Mouse (Mus musculus) frontal cortex, adult 2 months (tissue): ENCODE measurements around the gene Cry2. TPM values are rescaled to one million over a fixed set of nuclear protein-coding genes. Genes with fewer than 3 reads are reported as not detected.
"Not testable (repeated sequence)": the region's sequence is repeated elsewhere in the genome, so short reads cannot be mapped to it uniquely, and the experiment has no call there.

ENCODE experiments used
- DNase-seq, 2 experiments: peaks; one replicate each; pipeline ENCODE4 v3.0.0; 2022; ENCODE audit warnings: low spot score in 1 of 2; ENCODE audit errors: extremely low spot score in 1 of 2
- polyA plus RNA-seq: library from polyadenylated mRNA; depleted of rRNA; stranded (reverse); fragments of >200 nt; gene quantifications from 2 replicates; pipeline ENCODE4 v1.2.3, GENCODE M21; 2012; rRNA removed

Cry2 gene
- polyA plus RNA-seq, result 94.1 and 100 TPM in 2 replicates

DNA sequence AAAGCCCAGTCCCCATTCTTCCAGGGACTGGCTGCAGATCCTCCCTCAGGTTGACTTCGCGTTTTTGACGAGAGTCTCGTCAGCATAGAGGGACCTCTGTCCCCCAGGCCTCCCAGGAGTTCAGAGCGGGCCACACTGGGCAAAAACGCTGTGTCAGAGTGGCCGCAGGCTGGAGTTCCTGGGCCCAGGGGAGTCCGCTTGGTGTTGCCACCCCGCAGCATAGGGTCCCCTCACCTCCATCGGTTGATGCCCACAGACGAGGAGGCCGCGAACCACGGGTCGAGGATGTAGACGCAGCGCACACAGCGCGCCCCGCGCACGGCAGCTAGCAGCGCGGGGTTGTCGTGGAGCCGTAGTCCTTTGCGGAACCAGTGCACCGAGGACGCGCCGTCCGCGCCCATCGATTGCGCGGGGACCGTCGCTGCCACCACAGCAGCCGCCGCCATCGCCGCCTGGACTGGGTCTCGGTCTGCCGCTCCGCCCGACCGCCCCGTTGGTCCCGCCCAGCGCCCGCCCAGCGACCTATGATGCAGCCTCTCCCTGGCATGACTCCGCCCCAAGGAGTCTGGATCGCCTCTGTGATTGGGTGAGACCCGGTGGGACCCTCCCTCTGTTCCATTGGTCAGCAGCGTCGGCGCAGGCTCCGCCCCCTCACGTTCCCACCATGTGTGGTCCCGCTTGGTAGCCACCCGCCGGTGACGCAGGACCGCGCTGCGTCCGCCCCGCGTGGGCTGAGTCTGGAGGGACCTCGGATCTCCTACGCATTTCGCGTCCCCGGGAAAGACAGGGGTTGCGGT is at the start of gene Cry2:
TSS of gene Cry2 (minus strand) at position 466 of the 797 bp plus-strand sequence.
- DNase-seq, result peak; percentile 97 to 99

DNA sequence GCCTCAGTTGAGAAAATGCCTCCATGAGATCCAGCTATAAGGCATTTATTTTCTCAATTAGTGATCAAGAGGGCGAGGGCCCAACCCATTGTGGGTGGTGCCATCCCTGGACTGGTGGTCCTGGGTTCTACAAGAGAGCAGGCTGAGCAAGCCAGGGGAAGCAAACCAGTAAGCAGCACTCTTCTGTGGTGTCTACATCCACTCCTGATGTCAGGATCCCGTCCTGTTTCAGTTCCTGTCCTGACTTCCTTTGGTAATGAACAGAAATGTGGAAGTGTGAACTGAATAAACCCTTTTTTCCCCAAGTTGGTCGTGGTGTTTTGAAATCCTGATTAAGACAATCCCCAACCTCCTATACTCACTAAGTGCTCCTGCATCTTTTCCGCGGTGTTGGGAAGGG is 49.7 kb upstream of the Cry2 start:
- no peak for DNase-seq

DNA sequence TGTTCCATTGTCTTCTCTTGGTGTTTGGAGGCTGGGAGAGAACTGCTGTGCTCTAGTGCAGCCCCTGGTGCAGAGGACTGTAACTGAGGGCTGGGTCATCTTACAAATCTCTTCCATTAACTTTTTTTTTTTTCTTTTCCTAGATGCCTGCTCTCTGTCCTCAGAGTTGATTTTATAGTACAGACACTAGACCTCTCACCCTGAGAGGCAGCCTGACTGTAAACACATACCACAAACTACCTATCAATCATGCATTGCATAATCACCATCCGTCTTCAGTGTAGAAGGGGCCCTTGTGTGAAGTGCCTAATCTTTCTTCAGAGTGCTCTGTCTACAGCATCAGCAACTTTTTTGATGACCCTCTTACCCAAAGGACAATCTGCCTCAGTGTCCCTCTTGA is 48.7 kb upstream of the Cry2 start:
- no peak for DNase-seq

DNA sequence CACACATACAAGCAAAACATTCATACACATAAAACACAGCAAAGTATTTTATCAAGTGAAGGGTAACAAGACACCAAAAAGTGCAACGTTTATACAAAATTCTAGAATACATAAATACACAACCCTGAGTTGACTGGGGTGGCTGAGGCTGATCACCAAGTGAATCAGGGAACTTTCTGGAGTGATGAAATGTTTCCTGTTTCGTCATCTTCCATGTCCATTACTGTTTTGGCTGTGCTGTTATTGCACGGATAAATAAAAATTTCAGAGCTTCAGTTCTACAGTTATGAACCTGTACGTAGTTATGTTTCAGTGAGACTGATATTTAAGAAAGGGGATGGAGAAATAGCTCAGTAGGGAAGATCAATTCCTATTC is 44.5 kb upstream of the Cry2 start:
- DNase-seq, result no peak

DNA sequence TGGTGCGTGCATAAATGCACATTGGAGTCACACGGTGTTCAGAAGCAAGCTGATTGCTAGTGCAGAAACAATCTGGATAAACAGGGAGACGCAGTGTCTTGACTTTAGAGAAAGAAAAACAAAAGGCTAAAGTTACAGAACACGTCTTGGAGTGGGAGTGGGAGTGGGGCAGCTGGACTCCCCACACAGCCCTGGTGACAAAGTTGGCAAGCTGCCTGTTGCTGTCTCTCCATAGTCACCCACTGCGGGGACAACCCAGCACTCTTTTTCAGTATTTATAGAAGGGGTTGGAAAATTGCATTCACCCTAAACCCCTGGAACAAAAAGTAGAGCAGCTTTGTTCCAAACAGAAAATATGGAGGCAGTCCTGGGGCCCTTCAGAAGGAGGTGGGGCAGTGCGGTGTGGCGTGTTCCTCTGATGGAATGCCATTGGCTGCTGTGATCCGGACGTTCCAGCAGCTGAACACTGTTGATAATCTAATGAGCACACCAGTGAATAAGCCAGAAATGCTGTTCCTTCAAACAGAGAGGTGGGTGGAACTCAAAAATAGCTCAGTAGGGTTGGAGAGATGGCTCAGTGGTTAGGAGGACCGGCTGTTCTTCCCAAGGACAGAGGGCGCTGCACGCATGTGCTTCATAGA is 43.9 kb upstream of the Cry2 start:
- no peak for DNase-seq

DNA sequence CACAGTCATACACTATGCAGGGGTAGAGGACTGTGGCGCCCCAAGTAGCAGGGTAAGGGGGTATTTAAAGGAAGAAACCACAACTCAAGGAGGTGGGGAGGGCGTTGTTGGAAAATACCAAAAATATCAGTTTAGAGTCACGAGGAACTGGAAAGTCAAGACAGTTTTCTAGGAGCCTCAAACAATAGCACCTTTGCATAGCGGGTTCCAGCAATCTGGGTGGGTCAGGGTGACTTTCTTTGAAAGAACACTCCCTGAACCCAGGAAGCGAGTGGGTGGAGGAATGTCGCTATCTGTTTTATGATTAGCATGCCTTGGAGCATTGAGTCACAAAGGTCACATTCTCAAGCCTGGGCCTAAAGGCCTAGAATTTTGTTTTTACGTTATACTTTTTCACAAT is 42.7 kb upstream of the Cry2 start:
- DNase-seq, result not testable (repeated sequence)

DNA sequence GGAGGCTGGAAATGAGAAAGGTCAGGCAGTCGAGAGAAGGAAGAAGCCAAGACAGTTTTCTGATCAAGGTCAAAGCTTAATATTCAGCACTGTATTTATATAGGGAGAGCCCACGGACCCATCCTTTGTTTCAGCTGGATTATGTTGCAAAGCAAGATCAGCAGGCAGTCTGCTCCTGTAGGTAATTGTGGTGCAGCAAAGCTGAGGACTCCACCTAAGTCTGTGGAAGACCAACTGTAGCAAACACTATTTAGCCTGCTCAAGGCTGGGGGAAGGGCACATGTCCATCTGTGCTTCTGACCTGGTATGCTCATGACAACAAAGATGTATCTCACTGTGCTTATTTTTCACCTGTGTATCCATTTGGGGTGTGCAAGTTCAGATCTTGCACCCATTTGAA is 41.9 kb upstream of the Cry2 start:
- DNase-seq, result no peak

DNA sequence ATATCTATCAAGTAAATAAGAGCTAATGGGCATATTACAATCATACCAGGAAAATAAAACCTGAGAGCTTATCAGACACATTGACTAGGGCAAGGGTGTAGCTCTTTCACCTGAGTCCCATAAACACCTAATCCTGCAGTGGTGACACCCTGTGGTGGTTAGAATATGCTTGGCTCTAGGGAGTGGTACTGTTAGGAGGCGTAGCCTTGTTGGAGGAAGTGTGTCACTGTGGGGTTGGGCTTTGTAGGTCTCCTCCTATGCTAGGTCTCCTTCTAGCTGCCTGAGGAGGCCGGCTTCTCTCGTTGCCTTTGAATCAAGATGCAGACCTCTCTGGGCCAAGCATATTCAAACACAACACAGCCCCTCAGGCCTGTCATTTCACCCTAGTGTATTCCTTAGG is 41.1 kb upstream of the Cry2 start:
- no peak for DNase-seq

DNA sequence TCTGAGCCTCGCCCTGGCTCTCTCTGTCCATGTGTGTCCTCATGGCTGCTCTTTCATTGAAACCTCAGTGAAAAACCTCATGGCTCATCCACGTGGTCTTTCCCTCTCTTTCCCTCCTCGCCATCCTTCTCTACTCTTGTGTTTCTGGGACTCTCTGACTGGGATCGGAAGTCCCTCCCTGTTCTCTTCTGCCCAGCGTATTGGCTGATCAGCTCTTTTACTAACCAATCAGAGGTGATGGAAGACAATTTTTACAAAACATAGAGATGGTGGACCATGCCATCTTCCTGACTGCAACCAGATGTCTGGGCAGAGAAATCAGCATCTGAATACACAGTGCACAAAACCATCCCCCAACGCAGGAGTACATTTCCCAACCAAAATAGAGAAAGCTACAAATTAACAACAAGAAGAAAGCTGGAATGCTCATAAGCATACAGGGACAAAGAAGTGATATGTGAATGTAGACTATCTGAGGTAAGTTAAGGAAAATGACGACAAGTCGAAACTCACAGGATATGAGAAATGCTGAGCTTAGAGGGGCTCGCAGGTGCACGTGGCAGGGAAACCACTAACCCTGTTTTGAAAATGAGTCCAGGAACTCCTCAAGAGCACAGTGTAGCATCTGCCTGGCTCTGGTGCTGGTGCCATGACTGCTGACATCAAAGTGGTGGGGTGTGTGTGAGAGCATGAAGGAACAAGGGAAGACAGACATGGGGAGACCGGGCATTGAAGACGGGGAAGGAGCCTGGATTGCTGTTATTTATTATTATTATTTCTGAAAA is 38.2 kb upstream of the Cry2 start:
- no peak for DNase-seq

DNA sequence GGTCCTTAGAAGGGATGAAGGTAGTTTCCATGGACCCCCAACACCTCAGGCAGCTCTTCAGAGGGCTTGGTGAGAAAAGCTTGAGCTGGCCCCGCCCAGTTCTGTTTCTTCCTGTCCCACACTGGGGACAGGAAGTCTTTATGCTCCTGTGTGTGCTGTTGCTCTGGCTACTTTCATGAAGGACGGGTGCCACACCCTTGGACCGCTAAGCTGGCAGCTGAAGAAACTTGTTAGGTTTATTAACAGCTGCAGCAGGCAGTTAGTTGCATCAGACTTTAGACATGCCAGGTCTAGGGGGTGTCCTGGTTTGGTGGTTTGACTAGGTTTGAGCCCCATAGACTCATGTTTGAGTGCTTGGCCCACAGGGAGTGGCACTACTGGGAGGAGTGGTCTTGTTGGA is 30.8 kb upstream of the Cry2 start:
- no peak for DNase-seq

DNA sequence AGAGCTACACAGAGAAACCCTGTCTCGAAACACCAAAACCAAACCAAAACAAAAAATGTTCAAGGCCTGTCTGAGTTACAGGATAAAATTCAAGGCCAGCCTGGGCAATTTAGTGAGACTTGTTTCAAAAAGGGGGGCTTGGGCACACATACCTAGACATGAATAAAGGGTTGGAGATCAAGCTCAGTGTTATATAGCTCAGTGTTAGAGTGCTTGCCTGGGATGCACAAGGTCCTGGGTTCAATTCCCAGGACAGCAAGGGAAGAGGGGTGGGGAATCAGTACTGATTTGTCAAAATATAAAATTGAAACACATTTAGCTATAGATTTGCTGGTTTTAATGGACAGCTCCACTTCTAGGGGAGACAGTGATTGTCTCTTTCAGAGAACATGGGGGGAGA is 27.4 kb upstream of the Cry2 start:
- DNase-seq, result no peak

DNA sequence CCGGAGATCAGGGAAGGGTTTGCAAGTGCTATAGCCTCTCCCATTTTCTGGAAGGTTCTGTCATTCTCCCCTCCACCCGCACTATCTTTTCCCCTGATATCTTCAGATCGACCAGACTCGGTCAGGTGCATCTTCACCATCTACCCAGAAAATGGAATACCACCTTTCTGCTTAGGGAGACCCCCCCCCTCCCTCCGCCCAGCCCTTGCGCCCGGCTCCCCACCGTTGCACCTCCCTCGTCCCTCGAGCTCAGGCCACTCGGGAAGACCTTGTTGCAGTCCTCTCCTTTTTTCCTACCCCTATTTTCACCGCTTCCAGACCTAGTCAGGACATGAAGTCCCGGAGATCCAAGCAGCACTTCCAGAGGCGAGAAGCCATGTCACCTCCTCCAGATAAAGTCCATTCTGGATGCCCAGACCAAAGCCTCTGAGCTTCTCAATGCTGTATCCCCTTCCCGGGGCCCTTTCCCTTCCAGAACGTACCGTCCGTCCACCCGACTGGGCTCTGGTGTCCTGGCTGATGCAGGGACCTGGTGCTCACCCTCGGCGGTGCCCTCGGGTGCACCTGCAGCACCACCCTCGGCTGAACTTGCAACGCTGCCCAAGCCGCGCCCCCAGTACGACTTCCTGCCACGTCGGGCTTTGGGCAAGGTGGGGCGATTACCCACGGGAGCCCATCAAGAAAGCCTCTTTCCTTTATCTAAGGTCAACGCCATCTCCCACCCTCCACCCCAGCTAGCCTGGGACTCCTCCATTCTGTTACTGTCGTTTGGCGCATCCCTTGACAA is 26.3 kb upstream of the Cry2 start, which contains the start of gene Slc35c1:
TSS of gene Slc35c1 (minus strand) at position 618 of the 787 bp plus-strand sequence.
- DNase-seq, result no peak

DNA sequence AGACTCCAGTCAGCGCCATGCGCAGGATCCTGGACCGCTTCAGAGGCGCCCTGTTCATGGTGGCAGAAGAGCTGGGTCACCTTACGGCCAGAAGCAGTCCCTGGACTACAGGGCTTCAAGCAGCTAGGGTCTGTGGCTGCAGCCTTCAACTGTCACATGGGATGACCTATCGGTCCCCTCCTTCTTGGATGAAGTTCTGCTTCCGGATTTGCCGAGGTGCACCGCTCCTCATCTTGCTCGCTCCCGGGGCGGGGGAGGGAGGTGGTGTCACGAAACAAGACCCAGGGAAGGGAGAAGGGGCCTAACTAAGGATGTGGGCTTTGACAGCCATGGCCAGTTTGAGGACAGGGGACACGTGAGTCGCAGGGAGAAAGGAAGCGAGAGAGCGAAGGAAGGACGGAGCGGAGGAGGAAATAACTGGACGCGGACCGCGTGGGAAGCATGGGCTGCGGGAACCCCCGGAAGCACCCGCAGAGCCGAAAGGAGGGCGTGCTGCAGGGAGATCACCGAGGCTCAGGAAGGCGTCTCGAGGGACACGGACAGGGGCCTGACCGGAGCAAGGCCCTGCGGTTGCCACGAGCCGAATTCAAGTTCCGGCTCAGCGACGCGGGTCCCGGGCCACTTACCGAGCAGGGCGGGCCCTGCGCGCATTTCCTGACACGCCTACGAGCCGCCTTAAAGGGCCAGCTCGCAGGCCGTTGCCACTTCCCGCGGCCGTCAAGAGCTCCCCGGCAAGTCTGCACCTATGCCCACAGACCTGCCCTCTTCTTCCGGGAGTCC is 25.5 kb upstream of the Cry2 start:
- DNase-seq, result peak; percentile 55 to 78

DNA sequence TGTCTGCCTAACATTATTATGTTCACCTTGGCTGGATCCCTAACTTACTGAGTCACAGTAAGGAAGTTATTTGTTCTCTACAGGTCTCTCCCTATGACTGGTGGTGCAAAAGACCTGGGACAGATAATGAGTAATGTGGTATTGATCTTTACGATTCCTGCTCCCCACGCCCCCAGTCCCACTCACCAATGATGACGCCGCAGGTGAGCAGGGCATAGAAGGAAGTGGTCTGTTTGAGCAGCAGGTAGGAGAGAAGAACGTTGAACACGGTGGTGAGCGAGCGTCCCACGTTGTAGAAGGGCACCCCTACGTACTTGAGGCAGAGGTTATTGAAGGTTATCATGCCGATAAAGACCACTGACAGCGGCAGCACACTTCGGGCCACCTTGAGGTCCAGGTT is 24.6 kb upstream of the Cry2 start:
- no peak for DNase-seq

DNA sequence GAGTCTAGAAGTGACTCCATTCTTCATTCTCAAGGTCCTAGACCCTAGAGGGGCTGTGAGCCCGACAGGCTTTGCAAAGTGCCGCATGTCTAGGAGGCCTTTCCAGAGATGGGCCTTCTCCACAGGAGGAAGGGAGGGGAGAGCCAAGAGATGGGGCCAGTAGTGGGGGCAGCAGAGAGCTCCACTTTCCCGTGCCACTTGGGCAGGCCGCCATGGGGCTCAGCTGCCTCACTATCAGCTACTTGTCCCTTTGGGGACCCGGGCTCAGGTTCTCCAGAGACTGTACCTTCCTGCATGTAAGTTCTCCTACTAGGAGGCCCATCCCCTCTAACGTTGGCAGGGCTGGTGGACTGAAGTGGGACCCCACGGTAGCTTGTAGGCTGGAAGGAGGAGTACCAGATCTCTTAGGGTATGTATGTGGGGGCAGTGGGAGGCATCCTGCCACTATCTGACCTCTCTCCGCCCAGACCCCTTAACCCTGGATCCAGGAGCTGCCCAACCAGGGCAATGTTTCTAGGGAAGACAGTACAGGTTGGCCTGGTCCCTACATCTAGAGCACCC is 23.2 kb upstream of the Cry2 start:
- no peak for DNase-seq

DNA sequence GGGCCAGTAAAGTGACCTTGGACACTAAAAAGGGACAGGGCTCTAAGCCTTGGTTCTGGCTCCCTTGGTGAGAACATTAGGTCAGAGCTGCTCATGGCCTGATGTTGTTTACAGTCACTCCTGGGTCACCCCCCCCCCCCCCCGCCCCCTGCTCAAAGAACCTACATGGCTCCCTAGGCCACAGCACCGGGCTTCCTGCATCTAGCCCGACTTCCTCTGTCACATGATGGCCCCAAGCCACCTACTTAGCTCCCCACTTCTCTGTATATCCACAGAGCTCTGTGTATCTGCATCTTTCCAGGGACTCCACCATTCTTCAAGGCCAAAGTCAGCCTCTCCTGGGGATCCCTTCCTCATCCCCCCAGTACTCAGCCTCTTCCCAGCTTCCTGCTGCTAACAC is 21.9 kb upstream of the Cry2 start:
- DNase-seq, result no peak

DNA sequence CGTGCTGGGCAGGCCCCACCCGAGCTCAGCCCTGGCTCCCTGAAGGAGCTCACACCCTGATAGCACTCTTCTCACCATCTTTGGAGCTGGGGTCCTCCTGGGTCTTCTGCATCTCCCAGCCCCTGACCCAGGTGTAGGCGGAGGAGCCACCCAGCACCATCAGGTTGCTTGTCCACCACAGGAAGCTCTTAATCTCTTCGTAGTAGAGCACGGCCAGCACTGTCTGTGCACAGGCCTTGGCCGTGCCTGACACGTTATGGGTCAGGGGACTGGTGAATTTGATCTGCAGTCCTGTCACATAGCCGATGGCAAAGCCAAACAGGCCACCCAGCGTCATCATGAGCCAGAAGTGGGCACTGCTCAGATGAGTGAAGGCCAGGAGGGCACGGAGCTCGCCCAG is 20.3 kb upstream of the Cry2 start:
- DNase-seq, result no peak

DNA sequence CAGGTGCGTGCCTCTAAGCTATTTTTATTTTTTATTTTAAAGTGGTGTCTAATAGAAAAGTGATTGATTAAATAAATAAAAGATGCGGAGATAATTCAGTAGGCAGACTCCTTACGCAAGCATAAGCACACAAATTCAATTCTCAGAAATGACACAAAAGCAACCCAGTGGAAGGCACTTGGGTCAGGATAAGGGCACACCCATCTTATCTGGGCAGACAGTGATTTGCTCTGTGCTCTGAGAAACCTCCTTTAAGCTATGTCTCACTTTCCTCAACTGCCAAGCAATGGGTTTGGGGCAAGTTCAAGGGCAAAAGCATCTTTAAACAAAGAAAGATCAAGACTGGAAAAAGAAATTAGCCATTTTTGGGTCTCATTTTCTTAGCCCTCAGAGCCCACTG is 17.3 kb upstream of the Cry2 start:
- DNase-seq, result no peak

DNA sequence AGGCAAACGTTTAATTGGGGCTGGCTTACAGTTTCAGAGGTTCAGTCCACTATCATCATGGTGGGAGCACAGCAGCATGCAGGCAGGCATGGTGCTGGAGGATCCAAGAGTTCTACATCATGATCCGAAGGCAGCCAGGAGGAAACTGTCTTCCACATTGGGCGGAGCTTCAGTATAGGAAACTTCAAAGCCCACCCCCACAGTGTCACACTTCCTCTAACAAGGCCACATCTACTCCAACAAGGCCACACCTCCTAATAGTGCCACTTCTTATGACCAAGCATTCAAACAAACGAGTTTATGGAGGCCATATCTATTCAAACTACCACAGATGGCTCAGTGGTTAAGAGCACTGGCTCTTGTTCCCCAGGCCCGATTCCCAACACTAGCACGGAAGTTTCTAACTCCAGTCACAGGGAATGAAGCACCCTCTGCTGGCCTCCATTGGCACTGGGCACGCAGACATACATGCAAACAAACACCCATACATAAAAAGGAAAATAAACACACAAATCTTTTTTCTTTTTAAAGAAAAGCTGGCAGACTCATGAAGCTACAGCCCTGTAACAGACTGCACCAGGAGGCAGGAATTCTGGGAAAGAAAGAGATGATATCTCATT is 13.4 kb upstream of the Cry2 start:
- DNase-seq, result no peak
